Mouse (Mus musculus): ENCODE measurements around the gene Cops7b. TPM values are rescaled to one million over a fixed set of nuclear protein-coding genes. Genes with fewer than 3 reads are reported as not detected.

Gene Cops7b
- polyA plus RNA-seq, 1 experiment from 2014 or later, result 62.8 TPM

DNA sequence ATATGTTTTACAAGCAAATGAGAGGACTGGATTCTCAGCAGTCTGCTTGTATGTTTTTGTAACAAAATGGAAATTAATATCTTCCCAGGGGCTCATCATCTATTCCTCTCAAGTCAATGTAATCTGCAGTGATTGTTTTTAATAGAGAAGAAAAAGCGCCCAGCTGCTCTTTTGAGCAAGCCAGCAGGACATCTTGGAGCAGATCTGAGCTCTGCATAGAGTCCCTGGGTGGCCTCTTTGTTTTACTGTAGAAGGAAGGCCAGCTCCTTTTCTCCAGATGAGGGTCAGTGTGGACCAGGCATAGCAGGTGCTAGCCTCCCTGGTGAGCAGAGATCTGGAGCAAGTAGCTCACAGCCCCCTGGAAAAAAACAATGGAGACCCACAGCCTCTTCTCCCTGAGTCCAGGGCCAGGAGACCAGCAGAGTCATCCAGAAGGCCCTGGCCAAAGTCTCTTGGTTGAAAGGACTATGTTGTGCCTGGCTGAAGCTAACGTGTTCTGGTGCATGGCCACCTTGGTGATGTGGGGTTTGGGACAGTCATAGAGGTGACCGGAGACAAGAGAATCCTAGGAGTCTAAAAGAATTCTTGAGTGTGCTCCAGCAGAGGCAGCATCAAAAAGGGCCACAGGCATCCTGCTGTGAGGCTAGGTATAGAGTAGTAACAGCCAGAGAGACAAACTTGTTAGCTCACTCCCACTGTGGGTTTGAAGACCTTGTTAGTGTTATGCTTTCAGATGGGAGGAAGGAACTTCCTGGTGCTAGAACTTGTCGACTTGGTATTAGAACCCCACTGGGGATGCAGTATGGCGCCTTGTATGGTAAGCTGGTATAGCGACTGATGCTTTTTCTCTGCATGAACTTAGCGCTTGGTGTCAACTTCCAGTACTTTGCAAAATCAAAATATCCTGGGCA lies 51.4 kb downstream of the Cops7b start:
- Histone ChIP-seq H3K4me1 (replicated peaks) (peaks cover 15% of the 10 kb centered on the region), H3K9me3 (no peaks in the 10 kb centered on the region), H3K27ac (peak overlapping the region; percentile 72), H3K4me2 (peak overlapping the region; percentile 41), H3K9ac (no peak overlapping the region), H3K27me3 (no peaks in the 10 kb centered on the region), H3K36me3 (no peaks in the 10 kb centered on the region), H3K4me3 (no peak overlapping the region)
- peak; percentile 57 for ATAC-seq (ENCODE audit: low FRiP score)
- WGBS, result 52% methylated on average over 7 of the region's 7 CpGs

DNA sequence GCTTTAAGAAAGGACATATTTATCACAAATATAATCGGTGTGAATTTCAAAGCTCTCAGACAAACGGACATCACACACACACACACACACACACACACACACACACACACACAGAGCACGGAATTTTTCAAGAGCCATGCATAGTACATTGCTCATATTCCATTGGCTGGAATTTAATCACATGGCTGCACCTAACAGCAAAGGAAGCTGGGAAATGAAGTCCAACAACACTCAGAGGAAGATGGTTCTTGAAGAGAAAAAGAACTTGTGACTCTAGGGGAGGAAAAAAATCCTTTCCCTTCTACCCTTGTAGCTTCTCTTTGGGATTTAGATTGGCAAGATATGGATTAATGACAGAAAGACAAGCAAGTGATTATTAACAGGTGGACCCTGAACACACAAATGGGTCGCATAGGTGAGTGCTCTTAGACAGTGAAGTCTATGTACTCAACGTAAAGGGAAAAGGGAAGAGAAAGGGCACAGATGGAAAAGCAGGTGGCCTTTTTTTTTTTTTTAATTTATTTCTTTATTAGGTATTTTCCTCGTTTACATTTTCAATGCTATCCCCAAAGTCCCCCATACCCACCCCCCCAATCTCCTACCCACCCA lies 52.2 kb downstream of the Cops7b start:
- peak overlapping the region; percentile 41 for H3K4me2 ChIP-seq
- 57% methylated on average over 6 of the region's 6 CpGs for WGBS
- peaks cover 15% of the 10 kb centered on the region for H3K4me1 ChIP-seq (replicated peaks)
- no peak overlapping the region for H3K27ac ChIP-seq
- no peak overlapping the region for H3K4me3 ChIP-seq
- H3K9ac ChIP-seq, result no peak overlapping the region
- peak; percentile 89 for ATAC-seq (ENCODE audit: low FRiP score)
- no peaks in the 10 kb centered on the region for H3K27me3 ChIP-seq
- no peaks in the 10 kb centered on the region for H3K36me3 ChIP-seq
- no peaks in the 10 kb centered on the region for H3K9me3 ChIP-seq

GRCm38 (mm10) chr1:86643101-86643809 lies 60.6 kb downstream of the Cops7b start:
- no peaks in the 10 kb centered on the region for H3K36me3 ChIP-seq
- no peak for ATAC-seq (ENCODE audit: low FRiP score)

DNA sequence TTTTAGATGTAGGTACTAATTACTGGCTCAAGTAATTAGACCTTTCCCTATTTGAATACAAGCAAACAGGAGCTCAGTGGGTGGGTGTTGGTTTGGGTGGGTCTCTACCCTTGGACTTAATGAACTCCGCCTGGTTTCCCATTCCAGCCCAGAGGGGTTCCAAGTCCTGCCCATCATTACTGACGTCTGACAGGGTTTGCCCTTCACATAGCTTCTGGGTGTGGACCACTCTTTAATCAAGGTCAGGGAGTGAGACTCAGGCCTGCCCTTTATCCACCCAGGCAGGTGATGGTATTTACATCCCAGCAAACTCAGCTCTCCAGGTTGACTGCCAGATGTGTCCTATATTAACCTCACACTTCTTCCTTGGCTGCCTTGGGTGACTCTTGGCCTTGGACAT lies 64.8 kb downstream of the Cops7b start:
- no peak for ATAC-seq (ENCODE audit: low FRiP score)
- WGBS, result 55% methylated on average over 2 of the region's 2 CpGs
- Histone ChIP-seq H3K9ac (no peak overlapping the region), H3K27me3 (no peaks in the 10 kb centered on the region), H3K4me1 (replicated peaks) (no peaks in the 10 kb centered on the region), H3K27ac (no peak overlapping the region), H3K9me3 (no peaks in the 10 kb centered on the region), H3K4me3 (no peak overlapping the region), H3K4me2 (no peak overlapping the region), H3K36me3 (no peaks in the 10 kb centered on the region)

More at GRCm38 (mm10) chr1:86643101-86643809, 60.6 kb downstream of the Cops7b start:
- no peaks in the 10 kb centered on the region for H3K9me3 ChIP-seq
- no peak overlapping the region for H3K4me2 ChIP-seq
- H3K9ac ChIP-seq, result no peak overlapping the region
- no peak overlapping the region for H3K4me3 ChIP-seq
- H3K27ac ChIP-seq, result no peak overlapping the region
- 76% methylated on average over 13 of the region's 13 CpGs for WGBS
- no peaks in the 10 kb centered on the region for H3K27me3 ChIP-seq
- H3K4me1 ChIP-seq (replicated peaks), result no peaks in the 10 kb centered on the region

- no peak overlapping the region for H3K4me2 ChIP-seq
- no peaks in the 10 kb centered on the region for H3K9me3 ChIP-seq
- H3K36me3 ChIP-seq, result no peaks in the 10 kb centered on the region
- no peak overlapping the region for H3K4me3 ChIP-seq
- H3K27ac ChIP-seq, result no peak overlapping the region
- no peak for ATAC-seq (ENCODE audit: low FRiP score)
- no peaks in the 10 kb centered on the region for H3K27me3 ChIP-seq
- no peak overlapping the region for H3K9ac ChIP-seq
- H3K4me1 ChIP-seq (replicated peaks), result no peaks in the 10 kb centered on the region
- 15% methylated on average over 6 of the region's 6 CpGs for WGBS
Observed at GRCm38 (mm10) chr1:86650272-86650671, 67.6 kb downstream of the Cops7b start.

DNA sequence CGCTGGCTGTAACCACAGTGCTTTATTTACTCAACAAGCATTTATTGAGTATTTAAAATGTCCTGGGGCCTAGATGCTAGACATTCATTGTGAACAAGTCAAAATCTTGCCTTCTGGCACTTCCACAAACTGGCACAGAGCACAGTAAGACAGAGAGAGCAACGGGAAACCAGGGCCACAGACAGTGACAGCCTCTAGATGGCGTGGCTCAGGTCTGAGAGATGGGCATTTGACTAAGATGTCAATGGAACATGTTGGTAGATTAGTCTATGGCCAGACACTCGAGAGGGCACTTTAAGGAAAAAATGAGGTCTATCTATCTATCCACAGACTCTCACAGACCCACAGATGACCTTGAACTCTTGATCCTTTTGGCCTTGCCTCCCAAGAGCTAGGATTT lies 70.0 kb downstream of the Cops7b start:
- no peaks in the 10 kb centered on the region for H3K36me3 ChIP-seq
- H3K4me3 ChIP-seq, result no peak overlapping the region
- H3K9me3 ChIP-seq, result no peaks in the 10 kb centered on the region
- no peak overlapping the region for H3K9ac ChIP-seq
- H3K27ac ChIP-seq, result no peak overlapping the region
- no peaks in the 10 kb centered on the region for H3K27me3 ChIP-seq
- H3K4me1 ChIP-seq (replicated peaks), result no peaks in the 10 kb centered on the region
- ATAC-seq (ENCODE audit: low FRiP score), result no peak
- 58% methylated on average over 4 of the region's 4 CpGs for WGBS
- no peak overlapping the region for H3K4me2 ChIP-seq

- no peak overlapping the region for H3K27ac ChIP-seq
- no peaks in the 10 kb centered on the region for H3K9me3 ChIP-seq
- 85% methylated on average over 5 of the region's 5 CpGs for WGBS
- no peak for ATAC-seq (ENCODE audit: low FRiP score)
- H3K9ac ChIP-seq, result no peak overlapping the region
- H3K4me3 ChIP-seq, result no peak overlapping the region
- no peaks in the 10 kb centered on the region for H3K4me1 ChIP-seq (replicated peaks)
- H3K27me3 ChIP-seq, result no peaks in the 10 kb centered on the region
- H3K4me2 ChIP-seq, result no peak overlapping the region
- H3K36me3 ChIP-seq, result no peaks in the 10 kb centered on the region
Observed at GRCm38 (mm10) chr1:86657071-86657470, 74.4 kb downstream of the Cops7b start.

Small RNA genes within 50 kb of the gene (microRNA-seq; reads per million reads assigned to microRNA genes)
- gene Gm22955, result not detected

Other genes starting within 250 kb of the Cops7b start
- gene Ncl, start 223.5 kb upstream of the Cops7b start, polyA plus RNA-seq (2015; fragmentation: Nextera tagmentation; extraction: Ambion mirVana), result 219 and 230 TPM in 2 replicates
- not detected in 2 replicates for gene Nmur1, start 156.7 kb upstream of the Cops7b start, polyA plus RNA-seq (2015; fragmentation: Nextera tagmentation; extraction: Ambion mirVana)
- not detected in 2 replicates for gene Tex44, start 156.6 kb upstream of the Cops7b start, polyA plus RNA-seq (2015; fragmentation: Nextera tagmentation; extraction: Ambion mirVana)
- 2,123 and 2,193 TPM in 2 replicates for gene Ptma, start 56.2 kb upstream of the Cops7b start, polyA plus RNA-seq (2015; fragmentation: Nextera tagmentation; extraction: Ambion mirVana)
- gene Pde6d, start 275 bp upstream of the Cops7b start, polyA plus RNA-seq (2015; fragmentation: Nextera tagmentation; extraction: Ambion mirVana), result 92.7 and 97.5 TPM in 2 replicates
- gene Nppc, start 87.7 kb downstream of the Cops7b start, polyA plus RNA-seq (2015; fragmentation: Nextera tagmentation; extraction: Ambion mirVana), result 16.1 and 25.0 TPM in 2 replicates
- gene Dis3l2, start 120.9 kb downstream of the Cops7b start, polyA plus RNA-seq (2015; fragmentation: Nextera tagmentation; extraction: Ambion mirVana), result 38.3 and 39.9 TPM in 2 replicates

Data from hindbrain, embryonic 13.5 days (tissue).